Mouse (Mus musculus): ENCODE data around the gene Upf2.

GRCm38 (mm10) chr2:5995538-5995937 is 44.3 kb downstream of the Upf2 start:
- TF ChIP-seq EP300 (optimal IDR thresholded peaks at IDR 0.05) (no peak), CTCF (IDR thresholded peaks at IDR 0.05; ENCODE audit: low read depth) (peak; percentile 75)

All from stomach, postnatal 0 days (tissue).